Mouse (Mus musculus) T-cell, adult 2 months (primary cell): Measurements from ENCODE around the gene Zfp706.
"Not testable (repeated sequence)": the region's sequence is repeated elsewhere in the genome, so short reads cannot be mapped to it uniquely, and the experiment has no call there.

Experiments
- DNase-seq: peaks from one replicate; pipeline ENCODE4 v3.0.0; 2022; ENCODE audit warnings: low spot score

Gene Zfp706

GRCm38 (mm10) chr15:37008546-37008945, 973 bp upstream of the Zfp706 start:
- no peak for DNase-seq

DNA sequence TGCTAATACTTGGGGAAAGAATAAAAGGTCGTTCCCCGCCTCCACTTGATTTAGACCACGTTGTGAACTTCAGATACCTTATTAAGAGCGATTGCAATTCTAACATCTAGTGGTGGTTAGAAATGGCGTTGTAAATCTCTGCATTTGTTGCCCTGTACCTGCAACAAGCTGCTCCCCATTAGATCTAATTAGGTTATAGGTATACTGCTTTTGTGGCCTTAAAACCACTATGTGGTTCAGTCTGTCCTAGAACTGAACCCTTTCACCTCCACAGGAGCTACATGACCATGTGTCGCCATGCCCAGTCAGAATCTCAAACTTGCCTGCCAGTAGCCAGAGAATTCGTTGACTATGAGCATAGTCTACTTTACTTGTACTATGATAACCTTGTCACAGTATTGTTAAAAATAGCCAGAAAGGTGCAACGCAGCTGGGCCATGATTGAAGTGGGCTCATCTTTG, 416 bp upstream of the Zfp706 start:
- DNase-seq = peak; percentile 3

- DNase-seq = peak; percentile 37
Measured at GRCm38 (mm10) chr15:37006475-37007164, 953 bp downstream of the Zfp706 start.

GRCm38 (mm10) chr15:37005793-37006474, 1.6 kb downstream of the Zfp706 start:
- DNase-seq = no peak

- no peak for DNase-seq
Measured at GRCm38 (mm10) chr15:37004858-37005257, 2.7 kb downstream of the Zfp706 start.

DNA sequence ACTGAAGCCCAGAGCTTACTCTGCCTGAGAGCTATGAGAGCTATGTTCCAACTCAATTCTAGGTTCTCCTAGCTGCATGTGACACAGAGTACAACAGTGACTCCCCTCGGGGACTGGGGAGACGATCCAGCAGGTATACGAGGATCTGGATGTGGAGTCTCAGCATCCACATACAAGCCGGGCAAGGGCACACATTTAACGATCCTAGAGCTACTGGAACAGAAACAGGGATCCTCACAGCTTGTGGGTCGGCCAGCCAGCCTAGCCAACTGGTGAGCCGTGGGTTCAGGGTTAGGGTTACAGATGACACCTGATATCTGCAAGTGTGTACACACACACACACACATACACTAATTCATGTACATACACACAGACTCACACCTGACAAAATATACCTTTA, 5.3 kb downstream of the Zfp706 start:
- no peak for DNase-seq

DNA sequence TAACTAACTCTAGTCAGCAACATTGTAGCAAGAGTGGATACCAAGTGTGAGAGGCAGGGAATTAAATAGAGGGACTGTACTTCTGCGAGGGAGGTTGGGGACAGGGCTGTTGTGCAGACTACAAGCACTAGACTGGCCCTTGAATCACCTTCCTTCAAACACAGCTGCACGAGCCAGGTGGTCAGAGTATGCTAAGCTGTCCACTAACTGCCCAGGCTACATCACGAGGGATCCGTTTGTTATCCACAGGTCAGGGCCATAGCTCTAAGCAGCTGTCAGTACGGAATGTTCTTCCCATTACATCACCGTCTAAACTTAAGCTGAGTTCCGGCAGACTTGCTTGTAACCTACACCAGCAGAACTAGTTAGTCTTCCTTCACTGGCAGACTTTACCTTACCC, 8.0 kb downstream of the Zfp706 start:
- not testable (repeated sequence) for DNase-seq

DNA sequence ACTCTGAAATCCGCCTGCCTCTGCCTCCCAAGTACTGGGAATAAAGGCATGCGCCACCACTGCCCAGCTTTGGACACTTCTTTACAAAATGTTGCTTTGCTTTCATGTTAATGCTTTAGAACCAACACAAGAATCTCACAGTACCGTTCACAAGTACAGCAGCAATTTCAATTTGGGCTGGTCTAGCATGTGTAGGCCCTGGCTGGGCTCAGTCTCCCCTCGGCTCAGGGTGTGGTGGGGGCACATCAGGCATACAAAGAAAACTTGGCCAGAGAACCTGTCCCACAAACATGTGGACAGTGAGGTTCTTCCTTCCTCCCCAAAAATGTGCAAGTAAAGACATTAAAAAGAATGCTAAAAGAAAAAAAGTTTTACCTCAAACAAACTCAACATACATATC, 12.4 kb downstream of the Zfp706 start:
- no peak for DNase-seq

GRCm38 (mm10) chr15:36994665-36995064, 12.9 kb downstream of the Zfp706 start:
- no peak for DNase-seq

- DNase-seq = no peak
Measured at GRCm38 (mm10) chr15:36993435-36994178, 14.0 kb downstream of the Zfp706 start.

GRCm38 (mm10) chr15:36991353-36991752, 16.2 kb downstream of the Zfp706 start:
- DNase-seq = no peak

DNA sequence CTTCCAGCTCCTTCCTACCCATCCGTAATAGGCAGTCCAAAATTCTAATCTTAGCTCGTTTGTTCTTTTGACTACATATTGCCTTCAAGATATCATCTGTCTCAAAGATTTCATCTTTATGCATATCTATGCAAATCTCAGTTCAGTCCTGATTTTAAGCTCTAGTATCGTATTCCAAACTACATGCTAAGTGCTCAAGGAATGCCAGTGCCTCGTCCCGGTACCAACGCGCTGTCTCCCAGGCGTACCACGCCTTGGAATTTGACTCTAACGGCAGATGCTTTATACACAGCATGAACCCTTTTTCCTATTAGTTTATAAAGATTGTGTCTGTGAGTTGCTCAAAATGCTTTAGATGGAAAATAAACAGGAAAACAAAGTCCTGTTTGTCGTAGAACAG, 17.7 kb downstream of the Zfp706 start:
- DNase-seq = no peak

GRCm38 (mm10) chr15:36988718-36989115, 18.9 kb downstream of the Zfp706 start:
- DNase-seq = no peak

DNA sequence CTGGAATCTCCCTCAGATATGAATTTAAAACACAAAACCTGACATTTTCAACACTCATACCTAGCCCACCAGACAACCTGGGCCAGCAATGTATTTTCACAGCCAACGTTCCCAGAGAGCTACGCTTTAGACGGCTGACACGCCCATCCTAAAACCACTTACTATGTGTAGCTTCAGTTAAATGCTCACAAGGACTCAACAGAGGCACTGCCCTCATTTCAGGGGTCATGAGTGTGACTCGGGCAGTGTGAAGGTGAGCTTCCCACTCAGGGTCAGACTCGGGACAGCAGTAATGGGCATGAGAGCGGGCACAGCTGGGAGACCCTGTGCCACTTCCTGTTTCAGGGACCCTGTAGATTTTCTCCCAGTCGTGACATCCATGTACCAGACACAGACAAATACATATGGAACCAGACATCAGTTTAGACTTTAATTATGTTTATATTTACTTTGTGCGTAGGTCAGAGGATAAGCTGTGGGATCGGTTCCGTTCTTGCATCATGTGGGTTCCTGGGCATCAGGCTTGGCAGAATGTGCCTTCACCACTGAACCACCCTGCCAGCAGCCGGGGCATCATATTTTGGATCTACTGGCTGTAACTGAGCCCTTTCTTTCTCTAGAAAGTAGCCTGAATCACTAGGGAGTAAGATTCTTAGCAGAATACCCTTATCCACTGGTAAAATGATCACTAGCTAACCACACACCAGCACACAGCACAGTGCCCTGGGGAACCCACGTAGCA, 19.4 kb downstream of the Zfp706 start:
- no peak for DNase-seq

- DNase-seq = no peak
Measured at GRCm38 (mm10) chr15:36987211-36987877, 20.2 kb downstream of the Zfp706 start.

GRCm38 (mm10) chr15:36985567-36985925, 22.0 kb downstream of the Zfp706 start:
- DNase-seq = no peak

DNA sequence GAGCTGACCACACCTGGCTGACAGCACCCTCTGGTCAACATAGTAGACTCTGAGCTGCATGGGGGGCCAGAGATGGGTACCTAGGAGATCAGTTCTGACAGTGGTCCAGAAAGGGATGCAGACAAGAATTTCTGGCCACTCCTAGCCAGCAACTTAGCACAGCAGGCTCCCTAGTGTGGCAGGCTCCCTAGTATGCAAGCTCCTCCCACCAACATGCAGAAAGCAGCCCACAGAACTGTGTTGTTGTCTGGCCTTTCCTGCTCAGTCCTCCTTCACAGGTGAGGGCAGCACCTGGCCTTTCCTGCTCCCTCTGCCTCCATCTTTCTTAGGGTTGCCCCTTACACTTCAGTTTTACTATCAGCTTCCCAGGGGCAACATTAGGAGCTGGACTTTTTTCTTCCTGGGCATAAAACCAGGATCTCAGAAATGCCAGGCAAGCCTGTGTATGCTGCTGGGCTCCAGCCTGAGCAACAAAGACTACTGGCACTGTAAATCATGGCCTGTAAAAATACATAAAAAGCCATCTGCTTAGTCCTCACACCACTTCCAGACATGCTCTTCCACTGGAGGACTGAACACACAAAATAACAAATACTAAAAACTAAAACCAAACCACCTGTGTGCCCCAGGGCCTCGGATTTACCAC, 22.5 kb downstream of the Zfp706 start:
- DNase-seq = no peak

DNA sequence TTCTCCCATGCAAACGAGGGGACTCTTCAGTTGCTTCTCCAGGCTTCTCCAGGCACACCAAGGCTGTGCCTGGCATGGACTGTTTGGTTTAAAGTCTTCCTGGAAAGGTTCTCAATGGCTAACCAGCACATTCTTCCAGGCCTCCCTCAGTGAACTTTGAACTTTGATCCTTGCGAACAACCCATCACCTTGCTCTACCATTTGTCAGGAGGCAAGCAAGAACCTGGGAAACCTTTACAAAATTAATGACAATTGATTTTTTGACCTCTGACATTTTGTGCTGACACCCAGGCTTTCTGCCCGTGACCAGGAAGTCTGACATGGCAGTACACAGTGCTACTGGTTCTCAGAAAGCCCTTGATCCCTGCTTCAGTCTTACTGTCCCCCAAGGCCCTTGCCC, 24.1 kb downstream of the Zfp706 start:
- no peak for DNase-seq

DNA sequence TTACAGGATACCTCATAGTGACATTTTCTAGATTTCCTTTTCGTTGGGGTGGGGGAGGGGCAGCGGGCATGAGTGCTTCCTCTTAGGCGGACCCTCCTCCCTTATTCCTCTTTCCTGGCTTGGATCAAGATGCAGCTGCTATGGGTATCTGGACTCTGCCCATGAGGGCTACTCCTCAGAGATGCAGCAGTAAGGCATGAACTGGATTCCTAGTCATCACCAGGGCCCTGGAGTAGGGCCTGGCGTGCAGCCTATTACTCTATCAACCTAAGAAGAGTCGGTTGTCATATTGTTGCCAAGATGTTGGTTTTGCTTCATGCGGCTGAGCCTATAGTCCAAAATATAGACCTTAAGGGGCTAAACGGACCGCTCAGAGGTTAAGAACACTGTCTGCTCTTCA, 27.3 kb downstream of the Zfp706 start:
- DNase-seq = no peak

DNA sequence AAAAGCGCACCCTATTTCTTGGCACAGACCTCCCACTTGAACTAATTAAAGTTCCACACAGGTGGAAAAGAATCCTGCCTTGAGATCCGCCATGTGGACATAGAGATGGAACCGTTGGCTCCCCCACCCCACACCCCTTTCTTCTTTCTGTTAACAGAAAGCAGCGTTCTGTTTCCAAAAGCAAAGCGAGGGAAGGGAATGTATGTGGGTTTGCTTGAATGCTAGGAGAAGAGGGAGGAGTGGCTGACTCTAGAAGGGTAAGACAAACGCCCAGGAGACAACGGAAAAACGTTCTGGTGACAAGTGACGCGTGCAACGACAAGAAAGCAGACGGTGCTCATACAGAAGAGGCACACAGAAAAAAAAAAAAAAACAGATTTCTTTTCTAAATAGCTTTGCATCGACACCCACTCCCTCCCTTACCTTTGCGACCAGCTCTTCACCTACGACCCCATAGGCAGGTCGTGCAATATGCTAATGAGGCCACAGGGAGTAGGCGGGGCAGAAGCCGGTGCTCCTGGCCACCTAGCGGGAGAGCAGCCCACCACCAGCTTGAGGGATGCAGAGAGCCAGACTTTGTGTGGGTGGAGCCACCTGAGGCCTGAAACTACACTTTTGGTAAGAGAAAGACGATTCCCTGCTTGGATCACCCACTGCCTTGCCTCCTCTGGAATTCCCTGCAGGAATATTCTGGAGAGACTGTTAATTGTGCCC, 27.9 kb downstream of the Zfp706 start:
- peak; percentile 65 for DNase-seq

DNA sequence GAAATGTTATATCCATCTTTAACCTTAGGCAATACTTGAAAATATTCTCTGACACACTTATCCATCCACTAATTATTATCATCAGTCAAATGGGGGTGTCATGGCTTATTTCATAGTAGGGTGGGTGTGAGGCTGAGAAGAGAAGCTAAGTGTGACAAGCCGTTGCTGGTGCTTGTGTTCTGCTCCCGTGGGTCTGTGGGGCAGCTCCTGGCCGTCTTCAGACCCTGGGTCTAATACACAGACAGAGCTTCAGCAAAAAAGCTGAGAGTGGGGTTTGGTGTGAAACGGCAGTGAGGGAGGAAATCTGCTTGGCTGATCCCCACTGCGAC, 28.4 kb downstream of the Zfp706 start:
- no peak for DNase-seq
